Mouse (Mus musculus) liver, postnatal 0 days (tissue): ENCODE results near the gene Plaur.

Source experiments
- CTCF ChIP-seq: sonication (generic); IDR thresholded peaks from 2 replicates; pipeline ENCODE4 v1.5.1; 2016; ENCODE audit warnings: antibody characterized with exemption, low read depth
- EP300 ChIP-seq: IDR thresholded peaks from 2 replicates; pipeline ENCODE4 v1.6.1; 2016; ENCODE audit warnings: antibody characterized with exemption, low read depth, mild to moderate bottlenecking

- TF ChIP-seq EP300 (no peak), CTCF (no peak)
Observed at GRCm38 (mm10) chr7:24429413-24430112, 32.7 kb upstream of the Plaur start.
